Mouse (Mus musculus) cortical plate, adult 2 months (tissue): Measurements from ENCODE around the gene Pih1d2. TPM values are rescaled to one million over a fixed set of nuclear protein-coding genes. Genes with fewer than 3 reads are reported as not detected.

Experiments
- H3K27ac ChIP-seq: fragments of 200-500 bp; 2 replicates; pipeline ENCODE4 v1.5.1; 2012; ENCODE audit warnings: low read length, control low read depth, inconsistent platforms; ENCODE audit not compliant: insufficient read depth
- H3K4me1 ChIP-seq: fragments of 200-500 bp; 2 replicates; pipeline ENCODE4 v1.6.1; 2011; ENCODE audit warnings: low read length; ENCODE audit not compliant: control insufficient read depth, insufficient read depth
- H3K4me3 ChIP-seq: fragments of 200-500 bp; 2 replicates; pipeline ENCODE4 v1.5.1; 2011; ENCODE audit warnings: mild to moderate bottlenecking, low read length, control low read depth; ENCODE audit not compliant: insufficient read depth
- CTCF ChIP-seq: fragments of 200-500 bp; IDR thresholded peaks from 2 replicates; pipeline ENCODE4 v1.5.1; 2011; ENCODE audit warnings: mild to moderate bottlenecking, control low read depth, low read length; ENCODE audit not compliant: insufficient read depth; ENCODE audit errors: extremely low read depth
- POLR2A ChIP-seq: fragments of 200-500 bp; IDR thresholded peaks from 2 replicates; pipeline ENCODE4 v1.6.1; 2011; ENCODE audit warnings: mild to moderate bottlenecking, low read length, control low read depth; ENCODE audit not compliant: insufficient read depth; ENCODE audit errors: extremely low read depth
- polyA plus RNA-seq: library from polyadenylated mRNA; depleted of rRNA; stranded (reverse); fragments of >200 nt; gene quantifications from 2 replicates; pipeline ENCODE4 v1.2.3, GENCODE M21; 2012; rRNA removed

Pih1d2 gene
- polyA plus RNA-seq, 1 experiment: 4.9 TPM

GRCm38 (mm10) chr9:50659392-50660217, 42.5 kb downstream of the Pih1d2 start, which contains the start of gene Dlat:
Gene Dlat (minus strand): TSS chr9:50659780.
- Histone ChIP-seq H3K4me1 (no peaks in the 10 kb centered on the region; the same call in 1 of the 2 replicates), H3K4me3 (peak within 1 kb of the TSS; percentile 76), H3K27ac (peak within 1 kb of the TSS; percentile 70)
- TF ChIP-seq CTCF: no peak
- TF ChIP-seq POLR2A: peak; percentile 79

- Histone ChIP-seq H3K27ac (no peak overlapping the region), H3K4me1 (no peaks in the 10 kb centered on the region; the same call in 1 of the 2 replicates), H3K4me3 (peak overlapping the region; percentile 76)
- TF ChIP-seq CTCF (no peak), POLR2A (no peak)
Observed at GRCm38 (mm10) chr9:50660431-50660830, 43.3 kb downstream of the Pih1d2 start.

- no peaks in the 10 kb centered on the region for H3K4me1 ChIP-seq
- TF ChIP-seq POLR2A (no peak), CTCF (no peak)
- no peak overlapping the region for H3K27ac ChIP-seq
- no peak overlapping the region for H3K4me3 ChIP-seq
Observed at GRCm38 (mm10) chr9:50664826-50665225, 47.7 kb downstream of the Pih1d2 start.

GRCm38 (mm10) chr9:50666442-50666841, 49.3 kb downstream of the Pih1d2 start:
- no peak for TF ChIP-seq CTCF
- no peak overlapping the region for H3K27ac ChIP-seq
- H3K4me1 ChIP-seq: no peaks in the 10 kb centered on the region
- no peak overlapping the region for H3K4me3 ChIP-seq

GRCm38 (mm10) chr9:50667579-50668498, 50.7 kb downstream of the Pih1d2 start:
- TF ChIP-seq POLR2A (no peak), CTCF (no peak)
- Histone ChIP-seq H3K27ac (no peak overlapping the region), H3K4me1 (no peaks in the 10 kb centered on the region), H3K4me3 (no peak overlapping the region)

- Histone ChIP-seq H3K27ac (no peak overlapping the region), H3K4me3 (no peak overlapping the region), H3K4me1 (no peaks in the 10 kb centered on the region)
- TF ChIP-seq CTCF (peak; percentile 63), POLR2A (no peak)
Observed at GRCm38 (mm10) chr9:50670690-50671089, 53.6 kb downstream of the Pih1d2 start.

Other genes starting within 250 kb of the Pih1d2 start
- gene Plet1, start 122.8 kb upstream of the Pih1d2 start, polyA plus RNA-seq: 0.09 and 0.13 TPM in 2 replicates
- 59.7 and 62.6 TPM in 2 replicates for gene Pts, start 88.6 kb upstream of the Pih1d2 start, polyA plus RNA-seq
- 67.8 and 69.3 TPM in 2 replicates for gene Il18, start 62.5 kb upstream of the Pih1d2 start, polyA plus RNA-seq
- gene Bco2, start 62.1 kb upstream of the Pih1d2 start, polyA plus RNA-seq: 4.3 TPM in 2 replicates
- not detected in 2 replicates for gene Tex12, start 56.0 kb upstream of the Pih1d2 start, polyA plus RNA-seq
- 139 and 145 TPM in 2 replicates for gene Sdhd, start 13.5 kb upstream of the Pih1d2 start, polyA plus RNA-seq
- 465 and 504 TPM in 2 replicates for gene Timm8b, start 13.4 kb upstream of the Pih1d2 start, polyA plus RNA-seq
- gene Nkapd1, start 143 bp downstream of the Pih1d2 start, polyA plus RNA-seq: 14.1 and 14.7 TPM in 2 replicates
- 49.4 and 49.8 TPM in 2 replicates for gene Dlat, start 42.5 kb downstream of the Pih1d2 start, polyA plus RNA-seq
- 47.0 and 47.2 TPM in 2 replicates for gene Dixdc1, start 122.2 kb downstream of the Pih1d2 start, polyA plus RNA-seq
- 2.7 and 3.7 TPM in 2 replicates for gene 2310030G06Rik, start 129.2 kb downstream of the Pih1d2 start, polyA plus RNA-seq
- 267 and 331 TPM in 2 replicates for gene Cryab, start 134.0 kb downstream of the Pih1d2 start, polyA plus RNA-seq
- gene Hspb2, start 135.0 kb downstream of the Pih1d2 start, polyA plus RNA-seq: 3.8 and 4.9 TPM in 2 replicates
- gene Fdxacb1, start 150.9 kb downstream of the Pih1d2 start, polyA plus RNA-seq: 6.6 and 7.9 TPM in 2 replicates
- gene Alg9, start 157.7 kb downstream of the Pih1d2 start, polyA plus RNA-seq: 22.2 and 23.7 TPM in 2 replicates
- gene 1110032A03Rik, start 158.2 kb downstream of the Pih1d2 start, polyA plus RNA-seq: 101 and 102 TPM in 2 replicates
- gene Ppp2r1b, start 228.0 kb downstream of the Pih1d2 start, polyA plus RNA-seq: 13.2 and 14.9 TPM in 2 replicates